Comparison of ENCODE assay signal across 14 mouse cellular contexts in genomic region chr1:159388565-159389024, GRCm38 (mm10).
DNase-seq lines count a peak whose midpoint lies in the region; ATAC-seq and TF ChIP-seq lines count a peak whose summit lies in the region.
"Had no signal": no experiment of that assay in that cellular context is flagged by ENCODE, and none has a peak within 500 bp of the region (broad histone marks: within the 10 kb centered on the region; RNA-seq: fewer than 3 reads in every experiment).

No protein-coding gene starts in this region.

- H3K4me1 ChIP-seq in forebrain, embryonic 13.5 days: 0 out of 2 replicates have a peak, but pooled peaks cover 6% of the 10 kb centered on the region
- peaks cover 3% of the 10 kb centered on the region; the same call in 1 of the 2 replicates for H3K4me1 ChIP-seq in forebrain, embryonic 11.5 days (replicated peaks; ENCODE audit: control insufficient read depth, insufficient read depth, low read length)
- H3K4me1 ChIP-seq in forebrain, postnatal 0 days (ENCODE audit: insufficient read depth): no peaks in the 10 kb centered on the region

- no peak overlapping the region for H3K9ac ChIP-seq in forebrain, embryonic 13.5 days
- H3K9ac ChIP-seq in forebrain, embryonic 11.5 days (ENCODE audit: low read length): no peak overlapping the region
- H3K9ac ChIP-seq in forebrain, postnatal 0 days: no peak overlapping the region
- H3K9ac ChIP-seq: heart, embryonic 12.5 days; liver, embryonic 14.5 days had no signal

- WGBS in forebrain, embryonic 13.5 days: 74% methylated on average over 13 of the region's 13 CpGs
- WGBS in forebrain, embryonic 11.5 days: 86% methylated on average over 13 of the region's 13 CpGs
- 60% methylated on average over 13 of the region's 13 CpGs for WGBS in forebrain, postnatal 0 days

- H3K4me3 ChIP-seq in forebrain, embryonic 13.5 days: no peak overlapping the region
- no peak overlapping the region for H3K4me3 ChIP-seq in forebrain, embryonic 11.5 days (ENCODE audit: low read depth, low read length)
- no peak overlapping the region for H3K4me3 ChIP-seq in forebrain, postnatal 0 days (ENCODE audit: low read depth, low read length)
- H3K4me3 ChIP-seq: heart, embryonic 12.5 days; megakaryocyte, embryonic 14.5 days had no signal

- H3K9me3 ChIP-seq in forebrain, embryonic 13.5 days (replicated peaks): no peaks in the 10 kb centered on the region
- H3K9me3 ChIP-seq in forebrain, embryonic 11.5 days (ENCODE audit: control insufficient read depth, low read length): no peaks in the 10 kb centered on the region
- no peaks in the 10 kb centered on the region for H3K9me3 ChIP-seq in forebrain, postnatal 0 days (ENCODE audit: low read length)
- H3K9me3 ChIP-seq: heart, embryonic 12.5 days; megakaryocyte, embryonic 14.5 days had no signal

- no peak for TF ChIP-seq CTCF in forebrain, postnatal 0 days (IDR thresholded peaks at IDR 0.05; ENCODE audit: low read depth)

- ATAC-seq in forebrain, embryonic 13.5 days: peak; percentile 60
- no peak for ATAC-seq in forebrain, embryonic 11.5 days (replicated peaks; ENCODE audit: low FRiP score)
- ATAC-seq in forebrain, postnatal 0 days: peak; percentile 61
- ATAC-seq: intestine, embryonic 16.5 days had no signal

- no peaks in the 10 kb centered on the region for H3K27me3 ChIP-seq in forebrain, embryonic 13.5 days
- no peaks in the 10 kb centered on the region for H3K27me3 ChIP-seq in forebrain, embryonic 11.5 days (ENCODE audit: control insufficient read depth, insufficient read depth, low read length)
- no peaks in the 10 kb centered on the region for H3K27me3 ChIP-seq in forebrain, postnatal 0 days (ENCODE audit: insufficient read depth, low read length)
- H3K27me3 ChIP-seq: heart, embryonic 12.5 days had no signal

- DNase-seq in forebrain, embryonic 11.5 days (ENCODE audit: low spot score): no peak
- DNase-seq in left cerebral cortex, postnatal 36 days (ENCODE audit: low spot score in 2 of 2): peak; percentile 12 to 26
- DNase-seq in left cerebral cortex, postnatal 25 days (ENCODE audit: low spot score in 2 of 2): no peak
- DNase-seq in forebrain, postnatal 0 days: no peak
- DNase-seq in mesoderm, embryonic 11.5 days (ENCODE audit: low read depth, low spot score): peak; percentile 49
- DNase-seq in frontal cortex, postnatal 14 days (ENCODE audit: low spot score in 2 of 2): no peak
- no peak for DNase-seq in testis, postnatal 14 days (ENCODE audit: low spot score)
- DNase-seq: adrenal gland, postnatal 36 days; right cerebral cortex, postnatal 14 days had no signal

- intact Hi-C loops in left cerebral cortex, postnatal 36 days (cut with DNase I): no loop called here
- intact Hi-C loops in left cerebral cortex, postnatal 25 days (cut with DNase I): no loop called here

- H3K27ac ChIP-seq in forebrain, embryonic 13.5 days: peak overlapping the region; percentile 35; the same call in 1 of the 2 replicates
- no peak overlapping the region for H3K27ac ChIP-seq in forebrain, embryonic 11.5 days (ENCODE audit: low read depth, low read length)
- no peak overlapping the region for H3K27ac ChIP-seq in forebrain, postnatal 0 days (ENCODE audit: low read depth, low read length)
- H3K27ac ChIP-seq: liver, embryonic 14.5 days had no signal

- no peaks in the 10 kb centered on the region for H3K36me3 ChIP-seq in forebrain, embryonic 13.5 days (ENCODE audit: poor library complexity, severe bottlenecking)
- H3K36me3 ChIP-seq in forebrain, embryonic 11.5 days (ENCODE audit: control insufficient read depth, insufficient read depth, low read length): no peaks in the 10 kb centered on the region
- no peaks in the 10 kb centered on the region for H3K36me3 ChIP-seq in forebrain, postnatal 0 days (ENCODE audit: insufficient read depth)
- H3K36me3 ChIP-seq: heart, embryonic 12.5 days had no signal

- H3K4me2 ChIP-seq in forebrain, embryonic 13.5 days: no peak overlapping the region
- H3K4me2 ChIP-seq in forebrain, embryonic 11.5 days (ENCODE audit: low read depth, low read length, severe bottlenecking): no peak overlapping the region
- no peak overlapping the region for H3K4me2 ChIP-seq in forebrain, postnatal 0 days (ENCODE audit: low read depth)
- H3K4me2 ChIP-seq: heart, embryonic 12.5 days had no signal

Comparison
In these comparisons a context has a peak if more than half of its experiments do, and no peak if none do; other contexts are left out.
1. DNase-seq: peak in left cerebral cortex, postnatal 36 days (2 of 2) and mesoderm, embryonic 11.5 days (single experiment); none in forebrain, embryonic 11.5 days (single experiment), left cerebral cortex, postnatal 25 days (0 of 2), forebrain, postnatal 0 days (single experiment), frontal cortex, postnatal 14 days (0 of 2) and testis, postnatal 14 days (single experiment).